Mouse (Mus musculus) erythroblast, adult 5-6 weeks (primary cell): Measurements from ENCODE around the gene Sspn. TPM values are rescaled to one million over a fixed set of nuclear protein-coding genes. Genes with fewer than 3 reads are reported as not detected.

ENCODE experiments used
- ATAC-seq: replicated peaks from 2 replicates; pipeline ENCODE4 v1.8.0; 2016; ENCODE audit warnings: moderate number of reproducible peaks, mild to moderate bottlenecking, moderate TSS enrichment, inconsistent platforms; ENCODE audit not compliant: poor library complexity, low FRiP score, severe bottlenecking
- total RNA-seq, 2 experiments: library from RNA; stranded (forward) in 1 of 2; stranded (reverse) in 1 of 2; fragments of 150-400 nt in 1 of 2; fragments of 200-764, 138-1000 nt in 1 of 2; gene quantifications; 2 replicates each; pipeline versions ENCODE4 v1.2.3 to v1.2.4; 2015 to 2017; ENCODE audit warnings: low replicate concordance in 2 of 2

Sspn gene
- total RNA-seq, 2 experiments from 2014 or later: not detected

- ATAC-seq: no peak
Observed at GRCm38 (mm10) chr6:145923594-145923993, 7.8 kb upstream of the Sspn start.

GRCm38 (mm10) chr6:145934001-145934696 is 2.7 kb downstream of the Sspn start:
- no peak for ATAC-seq

GRCm38 (mm10) chr6:145934697-145935240 is 3.3 kb downstream of the Sspn start:
- no peak for ATAC-seq

GRCm38 (mm10) chr6:145935912-145936311 is 4.5 kb downstream of the Sspn start:
- ATAC-seq: no peak

- no peak for ATAC-seq
Observed at GRCm38 (mm10) chr6:145936511-145936910, 5.1 kb downstream of the Sspn start.

- ATAC-seq: no peak
Observed at GRCm38 (mm10) chr6:145940852-145941251, 9.4 kb downstream of the Sspn start.

- no peak for ATAC-seq
Observed at GRCm38 (mm10) chr6:145942263-145942966, 11.0 kb downstream of the Sspn start.

GRCm38 (mm10) chr6:145943414-145943813 is 12.0 kb downstream of the Sspn start:
- no peak for ATAC-seq

- ATAC-seq: no peak
Observed at GRCm38 (mm10) chr6:145945700-145946344, 14.4 kb downstream of the Sspn start.

- no peak for ATAC-seq
Observed at GRCm38 (mm10) chr6:145949049-145949448, 17.6 kb downstream of the Sspn start.

- ATAC-seq: no peak
Observed at GRCm38 (mm10) chr6:145950626-145951025, 19.2 kb downstream of the Sspn start.

- ATAC-seq: no peak
Observed at GRCm38 (mm10) chr6:145952594-145952993, 21.2 kb downstream of the Sspn start.

- no peak for ATAC-seq
Observed at GRCm38 (mm10) chr6:145953121-145953896, 21.9 kb downstream of the Sspn start.

GRCm38 (mm10) chr6:145957427-145957965 is 26.1 kb downstream of the Sspn start:
- no peak for ATAC-seq

GRCm38 (mm10) chr6:145958070-145958469 is 26.6 kb downstream of the Sspn start:
- no peak for ATAC-seq

- no peak for ATAC-seq
Observed at GRCm38 (mm10) chr6:145961047-145961446, 29.6 kb downstream of the Sspn start.

GRCm38 (mm10) chr6:145963966-145964365 is 32.5 kb downstream of the Sspn start:
- no peak for ATAC-seq

GRCm38 (mm10) chr6:145967693-145968092 is 36.3 kb downstream of the Sspn start:
- no peak for ATAC-seq

- no peak for ATAC-seq
Observed at GRCm38 (mm10) chr6:145968301-145968818, 36.9 kb downstream of the Sspn start.
